In the genomic region with DNA sequence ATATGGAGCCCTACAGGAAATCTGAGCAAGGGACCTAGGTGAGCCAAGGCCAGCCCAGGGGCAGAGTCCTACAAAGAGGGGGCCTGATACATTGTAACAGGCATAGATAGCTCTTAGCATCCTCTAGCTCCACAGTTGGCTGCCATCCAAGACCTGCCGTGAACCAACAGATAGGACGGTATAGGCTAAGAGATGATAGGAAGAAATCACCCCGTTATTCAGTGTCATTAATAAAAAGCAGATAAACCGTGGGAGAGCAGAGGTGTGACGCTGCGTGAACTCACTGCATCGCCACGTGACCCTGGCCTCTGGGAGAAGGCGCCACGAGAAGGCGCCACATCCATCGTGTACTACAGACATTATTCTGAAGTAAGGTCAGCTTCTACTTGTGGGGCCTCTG, we compare ENCODE assay signal across 11 mouse cellular contexts. TPM values are rescaled to one million over a fixed set of nuclear protein-coding genes. Genes with fewer than 3 reads are reported as not detected.
DNase-seq lines count a peak whose midpoint lies in the region; ATAC-seq and TF ChIP-seq lines count a peak whose summit lies in the region.
"Had no signal": no experiment of that assay in that cellular context is flagged by ENCODE, and none has a peak within 500 bp of the region (broad histone marks: within the 10 kb centered on the region; RNA-seq: fewer than 3 reads in every experiment).

No protein-coding gene starts in this region.

- no peak overlapping the region for H3K27ac ChIP-seq in intestine, embryonic 16.5 days (ENCODE audit: low read length)
- no peak overlapping the region for H3K27ac ChIP-seq in intestine, embryonic 15.5 days
- H3K27ac ChIP-seq in lung, postnatal 0 days (ENCODE audit: low read length), result peak overlapping the region; percentile 20; the same call in 1 of the 2 replicates
- peak overlapping the region; percentile 75 for H3K27ac ChIP-seq in heart, embryonic 16.5 days (ENCODE audit: low read length)
- peak overlapping the region; percentile 30 for H3K27ac ChIP-seq in testis, adult 2 months (ENCODE audit: control insufficient read depth, insufficient read depth, low read depth, low read length)
- H3K27ac ChIP-seq in forebrain, embryonic 15.5 days (replicated peaks), result no peak overlapping the region
- H3K27ac ChIP-seq: hindbrain, embryonic 15.5 days had no signal

- H3K4me2 ChIP-seq in intestine, embryonic 16.5 days (ENCODE audit: low read depth, low read length), result no peak overlapping the region
- no peak overlapping the region for H3K4me2 ChIP-seq in intestine, embryonic 15.5 days (replicated peaks)
- no peak overlapping the region for H3K4me2 ChIP-seq in lung, postnatal 0 days (replicated peaks; ENCODE audit: low read depth, low read length)
- no peak overlapping the region for H3K4me2 ChIP-seq in heart, embryonic 16.5 days (ENCODE audit: low read depth, low read length)
- H3K4me2 ChIP-seq in forebrain, embryonic 15.5 days (replicated peaks), result no peak overlapping the region
- H3K4me2 ChIP-seq: hindbrain, embryonic 15.5 days had no signal

- no peaks in the 10 kb centered on the region for H3K4me1 ChIP-seq in intestine, embryonic 16.5 days (ENCODE audit: control insufficient read depth, insufficient read depth, low read length)
- no peaks in the 10 kb centered on the region for H3K4me1 ChIP-seq in intestine, embryonic 15.5 days (replicated peaks)
- peaks cover 15% of the 10 kb centered on the region; the same call in 1 of the 2 replicates for H3K4me1 ChIP-seq in lung, postnatal 0 days (ENCODE audit: insufficient read depth, low read depth, low read length)
- H3K4me1 ChIP-seq in heart, embryonic 16.5 days (ENCODE audit: control insufficient read depth, insufficient read depth, low read length), result peaks cover 24% of the 10 kb centered on the region
- peaks cover 5% of the 10 kb centered on the region for H3K4me1 ChIP-seq in testis, adult 2 months (ENCODE audit: control insufficient read depth, insufficient read depth, low read length)
- H3K4me1 ChIP-seq in forebrain, embryonic 15.5 days, result no peaks in the 10 kb centered on the region
- H3K4me1 ChIP-seq: hindbrain, embryonic 15.5 days had no signal

- no peak for TF ChIP-seq EP300 in lung, postnatal 0 days (IDR thresholded peaks at IDR 0.05)

- no peak for TF ChIP-seq POLR2A in testis, adult 2 months (IDR thresholded peaks at IDR 0.05; ENCODE audit: control insufficient read depth, low read depth, low read length)

- no peaks in the 10 kb centered on the region for H3K27me3 ChIP-seq in intestine, embryonic 16.5 days (replicated peaks; ENCODE audit: control insufficient read depth, insufficient read depth, low read length)
- H3K27me3 ChIP-seq in intestine, embryonic 15.5 days (replicated peaks), result no peaks in the 10 kb centered on the region
- no peaks in the 10 kb centered on the region for H3K27me3 ChIP-seq in lung, postnatal 0 days (replicated peaks; ENCODE audit: insufficient read depth, low read length)
- no peaks in the 10 kb centered on the region for H3K27me3 ChIP-seq in heart, embryonic 16.5 days (ENCODE audit: control insufficient read depth, insufficient read depth, low read length)
- H3K27me3 ChIP-seq in testis, adult 2 months (ENCODE audit: control insufficient read depth, insufficient read depth, low read length), result no peaks in the 10 kb centered on the region
- H3K27me3 ChIP-seq in forebrain, embryonic 15.5 days, result no peaks in the 10 kb centered on the region
- H3K27me3 ChIP-seq: hindbrain, embryonic 15.5 days had no signal

- no peaks in the 10 kb centered on the region for H3K36me3 ChIP-seq in intestine, embryonic 16.5 days (ENCODE audit: control insufficient read depth, insufficient read depth, low read length)
- peaks cover 16% of the 10 kb centered on the region; the same call in 1 of the 2 replicates for H3K36me3 ChIP-seq in intestine, embryonic 15.5 days
- H3K36me3 ChIP-seq in lung, postnatal 0 days (ENCODE audit: insufficient read depth, low read length), result peaks cover 42% of the 10 kb centered on the region
- peaks cover 3% of the 10 kb centered on the region for H3K36me3 ChIP-seq in heart, embryonic 16.5 days (ENCODE audit: control insufficient read depth, insufficient read depth)
- peaks cover 3% of the 10 kb centered on the region for H3K36me3 ChIP-seq in testis, adult 2 months (ENCODE audit: control insufficient read depth, insufficient read depth, low read length)
- H3K36me3 ChIP-seq in forebrain, embryonic 15.5 days, result peaks cover 10% of the 10 kb centered on the region; the same call in 1 of the 2 replicates

- no peaks in the 10 kb centered on the region for H3K9me3 ChIP-seq in intestine, embryonic 16.5 days (ENCODE audit: control insufficient read depth, low read length)
- no peaks in the 10 kb centered on the region for H3K9me3 ChIP-seq in intestine, embryonic 15.5 days
- H3K9me3 ChIP-seq in lung, postnatal 0 days (ENCODE audit: low read length), result no peaks in the 10 kb centered on the region
- H3K9me3 ChIP-seq in heart, embryonic 16.5 days (replicated peaks; ENCODE audit: control insufficient read depth, low read length), result no peaks in the 10 kb centered on the region
- no peaks in the 10 kb centered on the region for H3K9me3 ChIP-seq in forebrain, embryonic 15.5 days
- H3K9me3 ChIP-seq: hindbrain, embryonic 15.5 days had no signal

- WGBS in intestine, embryonic 16.5 days, result 78% methylated on average over 12 of the region's 12 CpGs
- 76% methylated on average over 12 of the region's 12 CpGs for WGBS in intestine, embryonic 15.5 days
- WGBS in lung, postnatal 0 days, result 55% methylated on average over 12 of the region's 12 CpGs
- WGBS in heart, embryonic 16.5 days, result 29% methylated on average over 12 of the region's 12 CpGs
- 84% methylated on average over 12 of the region's 12 CpGs for WGBS in forebrain, embryonic 15.5 days

- peak; percentile 4; the same call in 1 of the 2 replicates for TF ChIP-seq CTCF in lung, postnatal 0 days (IDR thresholded peaks at IDR 0.05)
- TF ChIP-seq CTCF in testis, adult 2 months (IDR thresholded peaks at IDR 0.05; ENCODE audit: control insufficient read depth, insufficient read depth, insufficient replicate concordance, low read depth, low read length), result no peak

- 0 out of 2 replicates have a peak, but pooled peaks have one; percentile 40 for ATAC-seq in intestine, embryonic 16.5 days
- ATAC-seq in intestine, embryonic 15.5 days, result no peak
- peak; percentile 3; the same call in 1 of the 2 replicates for ATAC-seq in lung, postnatal 0 days
- ATAC-seq in heart, embryonic 16.5 days (replicated peaks; ENCODE audit: extremely low read depth, insufficient read depth, low FRiP score), result peak; percentile 33; the same call in 1 of the 2 replicates
- no peak for ATAC-seq in forebrain, embryonic 15.5 days (replicated peaks)

- H3K4me3 ChIP-seq in intestine, embryonic 16.5 days (ENCODE audit: low read length), result no peak overlapping the region
- H3K4me3 ChIP-seq in intestine, embryonic 15.5 days (replicated peaks), result no peak overlapping the region
- H3K4me3 ChIP-seq in lung, postnatal 0 days (ENCODE audit: low read depth, low read length), result no peak overlapping the region
- H3K4me3 ChIP-seq in heart, embryonic 16.5 days (ENCODE audit: low read length), result no peak overlapping the region
- no peak overlapping the region for H3K4me3 ChIP-seq in testis, adult 2 months (ENCODE audit: control insufficient read depth, low read depth, low read length)
- H3K4me3 ChIP-seq in forebrain, embryonic 15.5 days, result no peak overlapping the region
- H3K4me3 ChIP-seq: hindbrain, embryonic 15.5 days had no signal

- DNase-seq in lung, postnatal 0 days (ENCODE audit: low spot score), result no peak
- no peak for DNase-seq in lung, postnatal 25 days (ENCODE audit: low spot score)
- DNase-seq in right cerebral cortex, postnatal 14 days, result no peak
- DNase-seq: layer of hippocampus, postnatal 36 days had no signal

- no peak overlapping the region for H3K9ac ChIP-seq in intestine, embryonic 16.5 days (ENCODE audit: low read depth, low read length)
- H3K9ac ChIP-seq in intestine, embryonic 15.5 days, result no peak overlapping the region
- H3K9ac ChIP-seq in lung, postnatal 0 days (replicated peaks; ENCODE audit: low read depth), result no peak overlapping the region
- no peak overlapping the region for H3K9ac ChIP-seq in heart, embryonic 16.5 days (ENCODE audit: low read length)
- no peak overlapping the region for H3K9ac ChIP-seq in forebrain, embryonic 15.5 days (replicated peaks)
- H3K9ac ChIP-seq: hindbrain, embryonic 15.5 days had no signal

RNA-seq across cellular contexts. Expression of gene Tmem204, which starts 19.5 kb away (rescaled TPM):
- polyA plus RNA-seq in intestine, embryonic 16.5 days (2015; fragmentation: Nextera tagmentation; extraction: Ambion mirVana), result 22.2 and 25.8 TPM in 2 replicates
- 22.8 and 23.2 TPM in 2 replicates for polyA plus RNA-seq in intestine, embryonic 15.5 days (2015; fragmentation: Nextera tagmentation; extraction: Ambion mirVana)
- 186 and 218 TPM in 2 replicates for polyA plus RNA-seq in lung, postnatal 0 days (2015; fragmentation: Nextera tagmentation; extraction: Ambion mirVana)
- polyA plus RNA-seq in heart, embryonic 16.5 days (2015; fragmentation: Nextera tagmentation; extraction: Ambion mirVana), result 26.7 and 36.1 TPM in 2 replicates
- 4.1 and 5.2 TPM in 2 replicates for polyA plus RNA-seq in testis, adult 2 months (2012; rRNA removed)
- polyA plus RNA-seq in forebrain, embryonic 15.5 days (2015; fragmentation: Nextera tagmentation; extraction: Ambion mirVana), result 10.5 and 11.5 TPM in 2 replicates

RNA-seq across cellular contexts. Expression of gene Ift140, which starts 48.0 kb away (rescaled TPM):
- polyA plus RNA-seq in intestine, embryonic 16.5 days (2015; fragmentation: Nextera tagmentation; extraction: Ambion mirVana), result 12.7 and 12.9 TPM in 2 replicates
- 12.3 and 14.8 TPM in 2 replicates for polyA plus RNA-seq in intestine, embryonic 15.5 days (2015; fragmentation: Nextera tagmentation; extraction: Ambion mirVana)
- 6.8 and 7.9 TPM in 2 replicates for polyA plus RNA-seq in lung, postnatal 0 days (2015; fragmentation: Nextera tagmentation; extraction: Ambion mirVana)
- 11.6 TPM in 2 replicates for polyA plus RNA-seq in heart, embryonic 16.5 days (2015; fragmentation: Nextera tagmentation; extraction: Ambion mirVana)
- polyA plus RNA-seq in testis, adult 2 months (2012; rRNA removed), result 130 and 146 TPM in 2 replicates
- 24.0 and 25.4 TPM in 2 replicates for polyA plus RNA-seq in forebrain, embryonic 15.5 days (2015; fragmentation: Nextera tagmentation; extraction: Ambion mirVana)

RNA-seq across cellular contexts. Expression of gene Cramp1l, which starts 48.3 kb away (rescaled TPM):
- 3.1 and 3.3 TPM in 2 replicates for polyA plus RNA-seq in intestine, embryonic 16.5 days (2015; fragmentation: Nextera tagmentation; extraction: Ambion mirVana)
- polyA plus RNA-seq in intestine, embryonic 15.5 days (2015; fragmentation: Nextera tagmentation; extraction: Ambion mirVana), result 5.2 and 5.3 TPM in 2 replicates
- 3.3 TPM in 2 replicates for polyA plus RNA-seq in lung, postnatal 0 days (2015; fragmentation: Nextera tagmentation; extraction: Ambion mirVana)
- polyA plus RNA-seq in heart, embryonic 16.5 days (2015; fragmentation: Nextera tagmentation; extraction: Ambion mirVana), result 3.9 and 4.2 TPM in 2 replicates
- polyA plus RNA-seq in testis, adult 2 months (2012; rRNA removed), result 26.5 and 27.6 TPM in 2 replicates
- polyA plus RNA-seq in forebrain, embryonic 15.5 days (2015; fragmentation: Nextera tagmentation; extraction: Ambion mirVana), result 7.6 and 8.5 TPM in 2 replicates

RNA-seq across cellular contexts. Expression of gene Telo2, which starts 51.9 kb away (rescaled TPM):
- polyA plus RNA-seq in intestine, embryonic 16.5 days (2015; fragmentation: Nextera tagmentation; extraction: Ambion mirVana), result 32.1 and 32.3 TPM in 2 replicates
- 34.0 and 39.3 TPM in 2 replicates for polyA plus RNA-seq in intestine, embryonic 15.5 days (2015; fragmentation: Nextera tagmentation; extraction: Ambion mirVana)
- polyA plus RNA-seq in lung, postnatal 0 days (2015; fragmentation: Nextera tagmentation; extraction: Ambion mirVana), result 13.7 and 13.9 TPM in 2 replicates
- 31.3 and 31.7 TPM in 2 replicates for polyA plus RNA-seq in heart, embryonic 16.5 days (2015; fragmentation: Nextera tagmentation; extraction: Ambion mirVana)
- polyA plus RNA-seq in testis, adult 2 months (2012; rRNA removed), result 5.4 and 7.0 TPM in 2 replicates
- 54.6 and 57.2 TPM in 2 replicates for polyA plus RNA-seq in forebrain, embryonic 15.5 days (2015; fragmentation: Nextera tagmentation; extraction: Ambion mirVana)

RNA-seq across cellular contexts. Expression of gene Ptx4, which starts 56.7 kb away (rescaled TPM):
- 0.20 and 0.24 TPM in 2 replicates for polyA plus RNA-seq in intestine, embryonic 16.5 days (2015; fragmentation: Nextera tagmentation; extraction: Ambion mirVana)
- 0.15 and 0.25 TPM in 2 replicates for polyA plus RNA-seq in intestine, embryonic 15.5 days (2015; fragmentation: Nextera tagmentation; extraction: Ambion mirVana)
- polyA plus RNA-seq in lung, postnatal 0 days (2015; fragmentation: Nextera tagmentation; extraction: Ambion mirVana), result 0.25 and 0.32 TPM in 2 replicates
- polyA plus RNA-seq in heart, embryonic 16.5 days (2015; fragmentation: Nextera tagmentation; extraction: Ambion mirVana), result 0.20 and 0.24 TPM in 2 replicates
- polyA plus RNA-seq in testis, adult 2 months (2012; rRNA removed), result 0.23 and 0.40 TPM in 2 replicates
- polyA plus RNA-seq in forebrain, embryonic 15.5 days (2015; fragmentation: Nextera tagmentation; extraction: Ambion mirVana), result not detected in 2 replicates
- polyA plus RNA-seq: hindbrain, embryonic 15.5 days; thymus, postnatal 0 days had no signal

Comparison
In these comparisons a context has a peak if more than half of its experiments do, and no peak if none do; other contexts are left out.
1. ATAC-seq: peak in intestine, embryonic 16.5 days (single experiment), lung, postnatal 0 days (single experiment) and heart, embryonic 16.5 days (single experiment); none in intestine, embryonic 15.5 days (single experiment) and forebrain, embryonic 15.5 days (single experiment).
2. H3K27ac ChIP-seq: peak in lung, postnatal 0 days (single experiment), heart, embryonic 16.5 days (single experiment) and testis, adult 2 months (single experiment); none in intestine, embryonic 16.5 days (single experiment), intestine, embryonic 15.5 days (single experiment) and forebrain, embryonic 15.5 days (single experiment).